Mouse (Mus musculus) lung, postnatal 14 days (tissue): ENCODE measurements around the gene Wdr76.
"Not testable (repeated sequence)": the region's sequence is repeated elsewhere in the genome, so short reads cannot be mapped to it uniquely, and the experiment has no call there.

ENCODE experiments used
- DNase-seq: peaks from one replicate; pipeline ENCODE4 v3.0.0; 2021

The Wdr76 gene

GRCm38 (mm10) chr2:121522006-121522405, 15.5 kb downstream of the Wdr76 start:
- no peak for DNase-seq

GRCm38 (mm10) chr2:121522830-121523229, 16.3 kb downstream of the Wdr76 start:
- not testable (repeated sequence) for DNase-seq

DNA sequence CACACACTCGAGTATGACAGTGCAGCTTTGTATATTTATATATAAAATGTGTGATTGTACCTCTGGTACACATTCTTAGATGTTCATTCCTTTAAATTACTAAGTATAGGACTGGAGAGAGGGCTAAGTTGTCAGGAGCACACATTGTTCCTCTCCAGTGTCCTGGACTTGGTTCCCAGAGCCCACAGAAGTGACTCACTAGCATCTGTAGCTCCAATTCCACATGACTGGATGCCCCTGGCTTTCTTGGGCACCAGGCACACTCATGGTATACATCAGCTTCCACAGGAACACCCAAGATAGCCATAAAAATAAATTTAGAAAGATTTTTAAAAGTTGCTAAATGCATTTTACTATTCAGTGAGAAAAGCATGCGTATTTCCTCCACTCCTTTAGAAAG, 18.5 kb downstream of the Wdr76 start:
- DNase-seq: no peak

DNA sequence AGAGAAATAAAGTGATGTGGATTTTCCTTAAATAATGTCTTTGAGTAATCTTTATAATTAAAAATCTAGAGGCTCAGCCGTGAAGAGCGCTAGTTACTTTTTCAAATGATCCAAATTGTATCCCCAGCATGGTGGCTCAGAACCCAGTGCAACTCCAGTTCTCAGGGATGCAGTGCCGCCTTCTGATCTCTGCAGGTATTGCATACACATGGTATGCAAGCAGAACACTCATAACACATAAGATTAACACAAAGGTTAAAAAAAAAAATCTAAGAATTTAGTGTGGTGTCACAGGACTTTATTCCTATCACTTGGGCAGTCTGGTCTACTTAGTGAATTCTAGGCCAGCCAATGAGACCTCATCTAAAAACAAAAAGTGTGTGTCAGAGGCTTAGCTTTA, 38.3 kb downstream of the Wdr76 start:
- DNase-seq: no peak

DNA sequence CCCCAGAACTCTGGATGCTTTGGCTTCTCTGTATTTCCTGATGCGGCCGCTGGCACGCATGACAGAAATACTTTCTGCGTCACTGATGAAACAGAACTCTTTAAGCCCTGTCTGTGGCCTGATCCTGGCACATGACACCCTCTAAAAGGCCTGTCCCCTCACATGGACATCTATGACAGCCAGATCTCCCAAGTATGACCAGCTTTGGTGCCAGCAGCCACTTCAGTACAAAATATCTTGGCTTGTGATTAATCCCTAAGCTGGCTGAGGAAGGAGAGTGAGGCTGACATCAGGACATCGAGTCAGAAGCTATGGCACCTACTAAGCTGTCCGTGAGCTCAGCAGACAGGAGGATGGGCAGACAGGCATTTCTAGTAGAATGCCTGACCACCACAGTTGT, 43.1 kb downstream of the Wdr76 start:
- no peak for DNase-seq

GRCm38 (mm10) chr2:121551271-121551670, 44.7 kb downstream of the Wdr76 start:
- DNase-seq: no peak

DNA sequence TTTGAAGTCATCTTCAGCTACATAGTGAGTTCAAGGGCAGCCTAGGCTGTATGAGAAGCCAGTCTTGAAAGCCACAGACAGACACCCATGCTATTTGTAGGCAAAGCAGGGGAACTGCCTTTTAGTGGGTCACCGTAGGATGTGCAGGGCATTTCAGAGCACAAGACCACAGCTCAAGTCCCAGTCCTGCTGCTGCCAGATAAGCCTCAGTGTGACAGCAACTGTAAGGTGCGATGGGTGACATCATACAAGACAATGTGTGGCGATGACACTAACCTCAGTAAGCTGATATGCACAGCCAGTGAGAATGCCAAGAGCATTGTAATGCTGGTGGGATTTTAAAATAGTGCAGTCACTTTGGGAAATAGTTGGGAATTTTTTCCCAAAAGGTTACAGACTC, 56.6 kb downstream of the Wdr76 start:
- DNase-seq: no peak

DNA sequence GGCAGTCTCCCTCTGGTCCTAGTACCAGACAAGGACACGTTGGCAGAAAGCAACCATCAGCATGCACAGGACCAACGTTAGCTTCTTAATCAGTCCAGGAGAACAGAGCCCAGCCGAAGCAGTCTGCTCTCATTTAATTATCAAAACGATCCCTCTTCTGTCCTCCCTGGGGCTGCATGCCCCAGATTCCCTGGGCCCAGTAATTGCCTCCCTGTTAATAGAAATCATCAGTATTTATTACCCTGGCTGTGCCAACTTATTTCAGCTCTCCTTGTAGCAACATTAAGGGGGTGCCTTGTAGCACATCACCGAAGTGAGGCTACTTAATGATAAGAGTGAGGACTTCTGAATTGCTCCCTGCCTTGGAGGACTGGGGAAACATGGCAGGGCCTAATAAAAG, 59.4 kb downstream of the Wdr76 start:
- no peak for DNase-seq

DNA sequence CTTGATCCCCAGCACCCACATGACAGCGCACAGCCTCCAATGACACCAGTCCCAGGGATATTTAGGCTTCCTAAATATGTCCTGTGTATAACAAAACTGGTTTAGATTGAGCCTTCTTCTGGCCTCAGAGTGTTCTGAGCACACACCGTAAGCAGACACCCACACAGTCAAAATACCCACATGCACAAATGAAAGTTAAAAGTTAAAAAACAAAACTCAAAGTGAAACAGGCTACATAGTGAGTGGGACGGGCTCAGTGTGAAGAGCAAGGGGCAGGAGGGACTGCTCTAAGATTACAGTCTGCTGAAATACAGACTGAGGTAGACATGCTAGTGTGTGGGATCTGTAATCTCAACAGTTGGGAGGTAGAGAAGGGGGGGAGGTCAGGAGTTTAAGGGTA, 63.5 kb downstream of the Wdr76 start:
- no peak for DNase-seq

GRCm38 (mm10) chr2:121570999-121571655, 64.6 kb downstream of the Wdr76 start:
- no peak for DNase-seq

DNA sequence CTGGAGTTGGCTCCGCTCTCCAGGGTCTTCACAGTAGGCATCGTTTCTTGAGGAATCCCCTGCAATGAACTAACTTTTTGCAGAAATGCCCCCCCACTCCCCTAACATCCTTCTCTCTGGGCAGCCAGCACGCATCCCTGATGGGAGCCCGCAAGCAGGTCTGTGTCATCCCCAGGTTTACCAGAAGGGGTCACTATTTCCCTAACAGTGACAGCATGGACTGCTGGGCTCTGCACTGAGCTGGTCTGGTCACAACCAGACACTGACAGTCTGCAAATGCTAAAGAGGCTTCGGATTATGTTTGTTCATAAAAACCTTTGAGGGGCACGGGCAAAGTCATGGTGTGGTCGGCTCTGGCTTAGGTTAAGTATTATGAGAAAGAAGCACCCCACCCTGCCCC, 65.3 kb downstream of the Wdr76 start:
- DNase-seq: peak; percentile 89

- DNase-seq: no peak
Measured at GRCm38 (mm10) chr2:121574066-121574630, 67.6 kb downstream of the Wdr76 start.

DNA sequence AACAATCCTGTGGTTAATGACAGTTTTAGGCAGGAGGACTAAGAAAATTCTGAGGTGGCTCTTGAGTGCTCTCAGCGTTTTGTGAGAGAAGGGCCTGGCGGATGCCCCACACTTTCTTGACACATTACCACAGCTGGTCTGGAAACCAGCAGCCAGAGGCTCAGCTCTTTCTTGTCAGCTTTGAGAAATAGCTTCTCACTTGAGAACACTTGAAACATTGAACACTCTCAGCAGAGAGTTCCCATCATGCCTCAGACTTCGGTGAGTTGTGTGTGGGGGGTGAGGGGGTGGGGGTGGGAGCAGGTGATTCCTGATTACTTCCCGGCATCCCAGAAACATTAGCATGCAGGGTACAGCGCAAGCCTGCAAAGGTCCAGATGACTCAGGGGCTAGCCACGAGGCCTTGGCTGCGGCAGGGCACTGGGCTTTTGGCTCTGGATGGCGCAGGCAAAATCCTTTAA, 69.2 kb downstream of the Wdr76 start:
- DNase-seq: peak; percentile 38

DNA sequence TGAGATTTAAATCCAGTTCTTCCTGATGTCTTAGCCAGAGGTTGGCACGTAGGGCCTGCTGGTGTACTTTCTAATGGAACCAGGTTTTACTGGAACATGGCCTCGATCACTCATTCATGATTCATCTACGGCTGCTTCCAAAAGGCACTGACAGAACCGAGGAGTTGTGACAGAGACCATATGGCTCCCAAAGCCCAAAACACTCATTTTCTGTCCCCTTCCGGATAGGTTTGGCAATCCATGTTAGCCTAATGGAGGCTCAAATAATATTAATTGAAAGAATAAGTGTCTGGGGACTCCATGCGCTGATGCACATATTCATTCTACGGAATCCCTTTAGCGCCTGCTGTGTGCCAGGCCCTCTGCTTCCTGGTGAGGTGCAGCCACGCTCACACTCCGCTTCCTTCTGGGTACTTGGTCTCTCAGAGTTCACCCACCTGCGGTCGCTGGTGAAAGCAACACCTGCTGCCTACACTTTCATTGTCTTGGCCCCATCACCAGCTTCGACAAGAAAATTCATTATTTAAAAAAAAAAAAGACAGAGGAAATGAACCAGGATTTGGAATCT, 76.4 kb downstream of the Wdr76 start:
- no peak for DNase-seq

DNA sequence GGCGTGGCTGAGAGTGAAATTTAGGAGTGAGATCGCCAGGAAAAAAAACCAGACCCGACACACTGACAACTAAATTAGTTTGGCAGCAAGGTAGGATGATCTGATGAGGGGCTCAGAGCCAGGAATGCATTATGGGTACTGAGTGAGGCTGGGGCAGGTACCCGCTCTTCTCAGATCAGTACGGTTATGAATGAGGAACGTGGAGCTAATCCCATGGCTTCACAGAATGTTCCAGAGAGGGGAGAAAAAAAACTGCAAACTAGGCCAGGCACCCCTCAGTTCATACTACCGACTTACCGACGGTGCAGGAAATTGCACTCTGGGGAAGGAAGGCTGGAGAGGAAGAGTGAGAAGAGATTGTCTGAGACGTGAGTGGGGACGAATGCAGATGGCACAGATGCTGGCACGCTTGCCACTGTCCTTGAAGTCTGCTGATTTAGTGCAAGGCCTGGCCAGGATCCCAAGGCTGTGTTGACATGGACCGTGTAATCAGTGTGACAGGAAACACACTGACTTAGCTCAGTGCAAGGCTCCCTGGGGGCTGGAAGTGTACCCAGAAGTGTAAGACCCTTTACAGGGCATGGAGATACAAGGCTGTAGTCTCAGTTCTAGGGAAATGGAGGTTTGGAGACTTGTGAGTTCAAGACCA, 77.1 kb downstream of the Wdr76 start:
- peak; percentile 55 for DNase-seq

DNA sequence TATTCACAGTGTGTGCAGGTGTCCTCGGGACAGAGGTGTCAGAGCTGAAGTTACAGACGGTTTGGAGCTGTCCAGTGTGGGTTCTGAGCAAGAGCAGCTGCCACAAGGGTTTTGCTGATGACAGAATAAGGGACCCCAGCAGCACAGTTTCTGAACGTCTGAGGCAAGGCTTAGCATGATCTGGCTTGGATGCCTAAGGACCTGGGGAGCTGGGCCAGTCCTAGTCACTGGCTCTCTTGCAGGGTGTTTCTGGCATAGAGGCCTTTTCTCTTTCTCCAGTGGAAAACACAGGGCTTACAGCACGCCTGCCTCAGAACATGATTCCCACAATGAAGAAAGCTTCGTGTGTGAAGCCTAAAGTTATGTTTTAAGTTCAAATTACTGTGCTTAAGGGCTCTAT, 78.2 kb downstream of the Wdr76 start:
- peak; percentile 5 for DNase-seq

- peak; percentile 21 for DNase-seq
Measured at GRCm38 (mm10) chr2:121587523-121588308, 81.2 kb downstream of the Wdr76 start.

DNA sequence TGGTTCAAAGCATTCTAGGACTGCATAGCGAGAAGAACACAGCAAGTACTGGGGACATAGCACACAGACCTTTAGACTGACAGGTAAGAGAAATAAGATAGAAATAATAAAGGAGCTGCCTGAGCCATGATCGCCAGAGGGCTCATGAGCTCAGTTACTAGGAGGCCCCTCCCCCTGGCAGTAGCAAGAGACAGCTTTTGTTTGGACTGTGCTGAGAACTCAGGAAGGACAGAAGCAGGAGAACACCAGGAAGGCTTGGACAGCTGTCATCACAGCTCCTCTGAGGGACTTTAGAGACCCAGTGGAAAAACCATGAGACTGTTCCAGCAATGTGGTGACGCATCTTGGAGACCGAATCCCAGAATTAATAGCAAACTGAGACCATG, 81.8 kb downstream of the Wdr76 start:
- peak; percentile 43 for DNase-seq

GRCm38 (mm10) chr2:121594131-121594530, 87.6 kb downstream of the Wdr76 start:
- DNase-seq: no peak
